Mouse (Mus musculus) ovary, postnatal 10 days (tissue): Measurements from ENCODE around the gene Psmg4.

Source experiments
- DNase-seq: peaks from one replicate; pipeline ENCODE4 v3.0.0; 2022; ENCODE audit warnings: low spot score

Psmg4 gene

DNA sequence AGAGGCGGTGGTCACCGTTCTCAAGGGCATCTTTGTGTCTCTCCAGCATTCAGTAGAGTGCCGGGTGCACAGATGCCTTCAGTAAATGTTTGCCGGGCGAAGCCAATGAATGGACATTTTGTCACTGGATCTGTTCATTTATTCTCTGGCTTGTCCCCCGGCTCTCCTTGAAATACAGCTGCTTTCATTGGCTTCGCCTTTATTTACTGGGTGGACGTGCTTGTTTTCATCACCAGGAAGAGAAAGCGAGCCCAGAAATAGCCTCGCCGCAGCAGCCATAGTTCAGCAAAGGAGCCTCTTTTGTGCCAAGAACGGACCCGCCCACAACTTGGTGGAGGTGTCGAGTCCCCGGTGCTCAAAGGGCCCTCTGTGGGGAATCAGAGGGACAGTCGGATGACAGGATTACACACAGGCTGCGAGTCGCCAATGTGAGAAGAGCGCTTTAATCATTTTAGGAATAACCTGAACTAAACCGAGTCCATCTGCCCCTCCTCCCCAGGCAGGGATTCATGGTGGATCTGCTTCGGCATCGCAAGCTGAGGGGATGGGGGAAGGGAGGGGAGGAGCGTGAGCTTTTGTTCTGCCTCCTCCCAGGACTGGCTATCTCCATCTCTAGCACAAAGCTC, 13.9 kb upstream of the Psmg4 start:
- DNase-seq = no peak

DNA sequence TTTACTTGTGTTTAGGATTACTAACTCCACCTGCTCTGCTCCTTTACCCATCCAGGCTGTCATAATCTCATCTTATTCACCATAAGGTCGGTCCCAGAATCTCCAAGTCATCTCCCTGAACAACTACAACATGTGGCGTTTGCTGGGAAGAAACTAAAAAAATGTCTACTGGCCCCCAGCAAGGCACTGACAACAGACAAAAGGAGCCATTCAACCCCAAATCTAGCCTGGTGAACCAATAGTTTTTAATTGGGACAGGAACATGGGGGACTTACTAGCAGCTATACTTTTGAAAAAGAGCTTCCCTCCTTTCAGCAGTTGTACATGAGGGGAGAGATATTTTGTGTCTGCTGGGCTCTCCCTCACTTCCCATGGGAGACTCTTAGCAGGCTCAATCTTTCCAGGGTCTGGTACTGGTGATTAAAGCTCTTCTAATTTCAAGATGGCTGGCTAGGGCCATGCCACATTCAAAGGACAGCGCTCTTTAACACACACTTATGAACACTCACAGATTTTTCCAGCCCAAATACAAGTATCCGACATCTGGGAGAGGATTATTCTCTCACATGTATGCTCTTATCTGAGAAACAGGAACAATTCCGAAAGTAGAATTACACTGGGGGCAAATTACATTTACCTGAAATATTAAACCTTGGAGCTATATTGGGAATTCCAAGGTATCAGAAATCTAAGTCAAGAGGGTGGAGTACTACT, 13.1 kb upstream of the Psmg4 start:
- no peak for DNase-seq

DNA sequence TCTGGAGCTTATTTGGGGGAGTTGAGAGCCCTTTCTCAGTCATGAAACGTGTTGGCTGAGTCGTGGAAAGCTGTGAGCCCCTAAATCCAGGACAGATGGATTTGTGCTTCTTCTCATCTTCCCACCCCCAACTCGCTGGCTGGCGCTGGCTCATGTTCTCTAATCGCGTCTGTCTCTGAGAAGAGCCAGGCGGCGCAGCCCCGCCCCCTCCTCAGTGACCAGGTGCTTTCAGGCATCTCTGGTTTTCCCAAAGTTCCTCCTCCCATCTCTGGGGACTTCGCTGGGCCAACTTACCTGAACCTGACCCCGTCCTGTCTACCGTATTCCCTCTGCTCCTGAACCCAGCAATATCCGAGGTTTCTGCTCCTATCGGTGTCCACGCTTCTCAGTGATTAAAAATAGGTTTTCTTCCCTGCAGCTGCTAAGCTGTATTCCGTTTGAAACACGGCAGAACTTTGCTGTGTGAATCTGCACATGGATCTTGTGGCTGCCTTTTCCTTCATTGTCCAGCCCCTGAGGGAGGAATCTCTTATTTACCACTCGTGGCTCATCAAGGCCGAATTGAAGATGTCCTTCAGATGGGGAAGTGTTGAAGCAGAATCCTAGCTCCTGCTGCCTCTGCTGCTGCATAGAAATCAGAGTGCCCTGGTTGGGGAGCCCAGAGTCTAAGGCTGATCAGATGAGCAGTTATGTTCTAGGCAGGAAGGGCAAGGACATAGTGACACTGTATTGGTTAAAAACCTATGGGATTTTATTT, 12.3 kb upstream of the Psmg4 start:
- no peak for DNase-seq

DNA sequence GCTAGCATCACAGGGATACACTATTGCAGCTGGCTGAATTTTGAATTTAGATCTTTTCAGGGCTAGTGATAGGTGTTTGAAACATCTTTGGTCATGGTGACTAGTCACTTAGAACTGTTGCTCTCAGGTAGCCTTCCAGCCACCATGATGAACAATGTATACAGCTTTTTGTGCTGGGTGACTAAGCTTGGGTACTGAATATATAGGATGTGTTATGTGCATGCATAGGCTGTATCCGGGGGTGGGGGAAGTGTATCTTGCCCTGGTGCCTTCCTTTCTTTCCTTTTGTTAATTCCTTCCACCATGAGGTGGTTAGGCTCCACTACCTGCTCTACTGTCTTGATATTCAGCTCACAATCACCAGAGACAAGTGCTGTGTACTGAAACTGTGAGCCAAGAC, 11.3 kb upstream of the Psmg4 start:
- DNase-seq = no peak

DNA sequence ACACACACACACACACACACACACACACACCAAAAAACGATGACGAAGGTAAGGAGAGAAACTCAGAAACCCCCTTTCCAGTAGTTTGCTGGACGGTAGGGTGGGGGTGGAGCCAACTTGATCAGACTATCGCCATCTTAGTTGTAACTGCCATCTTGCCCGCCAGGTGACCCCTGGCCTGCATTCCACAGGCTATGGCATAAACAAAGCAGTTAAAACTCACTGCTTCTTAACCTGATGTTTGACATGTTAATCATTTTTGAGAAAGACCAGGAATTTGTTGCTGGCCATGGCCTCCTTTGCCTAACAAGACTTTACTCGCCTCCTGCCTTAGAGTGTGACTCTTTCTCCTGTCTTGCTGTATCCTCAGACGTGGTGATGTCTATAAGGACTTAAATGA, 10.1 kb upstream of the Psmg4 start:
- no peak for DNase-seq

DNA sequence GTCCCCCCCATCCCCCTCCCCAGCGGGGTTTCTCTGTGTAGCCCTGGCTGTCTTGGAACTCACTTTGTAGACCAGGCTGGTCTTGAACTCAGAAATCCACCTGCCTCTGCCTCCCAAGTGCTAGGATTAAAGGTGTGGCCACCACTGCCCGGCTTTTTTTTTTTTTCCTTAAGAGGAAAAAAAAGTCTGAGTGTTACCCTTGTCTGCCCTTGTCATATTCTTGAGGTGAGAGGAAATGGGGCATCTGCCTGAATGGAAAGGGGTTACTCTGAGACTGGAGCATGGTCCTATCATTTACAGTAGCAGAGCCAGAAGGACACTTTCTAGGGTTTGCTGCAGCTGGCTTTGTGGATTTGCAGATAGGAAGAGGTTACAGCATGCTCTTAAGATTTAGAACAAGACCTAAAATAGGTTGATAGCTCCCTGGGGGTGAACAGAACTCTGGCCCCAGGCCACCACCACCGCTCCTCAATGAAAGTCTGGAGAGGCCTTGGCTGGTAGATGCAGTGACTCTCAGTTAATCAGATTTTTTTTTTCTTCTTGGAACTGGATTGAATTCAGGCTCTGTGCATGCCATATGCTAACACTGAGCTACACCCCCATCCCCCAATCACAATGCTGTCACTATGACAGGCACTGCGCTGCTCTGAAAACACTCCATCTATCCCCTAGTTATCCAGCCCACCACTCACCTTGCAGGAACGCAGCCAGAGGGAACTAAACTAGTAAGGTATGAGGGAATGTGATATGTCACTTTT, 9.3 kb upstream of the Psmg4 start:
- no peak for DNase-seq

DNA sequence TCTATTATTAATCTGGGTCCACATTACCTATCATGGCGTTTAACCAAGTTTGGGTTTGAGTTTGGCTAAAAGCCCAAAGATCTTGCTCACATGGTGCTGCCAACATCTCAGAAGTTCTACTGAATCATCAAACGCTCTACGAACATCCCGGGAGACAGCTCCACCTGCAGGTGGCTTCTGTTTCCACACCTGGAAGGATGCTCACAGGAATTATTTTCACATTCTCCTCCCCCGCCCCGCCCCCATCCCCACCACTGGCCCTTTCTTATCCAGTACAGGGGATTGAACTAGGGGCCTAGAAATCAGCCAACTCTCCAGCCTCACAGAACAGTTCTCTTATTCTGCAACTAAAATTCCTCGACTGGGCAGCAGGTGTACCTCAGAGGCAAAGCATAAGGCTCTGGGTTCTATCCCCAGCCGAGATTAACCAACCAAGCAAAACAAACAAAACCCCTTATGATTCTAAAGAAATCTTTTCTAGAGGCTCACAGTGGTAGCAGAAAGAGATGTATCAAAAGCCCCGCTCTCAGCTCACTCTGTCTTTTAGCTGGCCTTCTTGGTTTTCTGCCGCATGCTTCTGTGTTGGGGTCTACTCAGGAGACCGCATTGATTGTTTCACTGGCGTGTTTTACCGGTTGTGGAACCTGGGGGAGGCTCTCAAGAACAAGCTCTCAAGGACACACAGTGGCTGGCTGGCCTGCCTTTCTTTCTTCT, 8.4 kb upstream of the Psmg4 start:
- DNase-seq = no peak

DNA sequence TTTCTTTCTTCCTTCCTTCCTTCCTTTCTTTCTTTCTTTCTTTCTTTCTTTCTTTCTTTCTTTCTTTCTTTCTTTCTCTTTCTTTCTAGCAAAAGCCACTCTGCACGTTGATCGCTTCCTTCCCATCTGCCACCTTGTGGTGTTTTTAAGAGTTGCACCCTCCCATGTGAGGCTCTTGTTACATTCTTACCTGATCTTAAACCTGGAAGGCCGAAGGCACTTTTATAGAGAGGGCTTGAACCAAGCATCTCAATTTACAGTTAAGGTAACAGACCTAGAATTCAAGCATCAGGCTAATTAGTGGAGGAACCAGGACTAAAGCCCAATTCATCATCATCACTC, 7.9 kb upstream of the Psmg4 start:
- no peak for DNase-seq

DNA sequence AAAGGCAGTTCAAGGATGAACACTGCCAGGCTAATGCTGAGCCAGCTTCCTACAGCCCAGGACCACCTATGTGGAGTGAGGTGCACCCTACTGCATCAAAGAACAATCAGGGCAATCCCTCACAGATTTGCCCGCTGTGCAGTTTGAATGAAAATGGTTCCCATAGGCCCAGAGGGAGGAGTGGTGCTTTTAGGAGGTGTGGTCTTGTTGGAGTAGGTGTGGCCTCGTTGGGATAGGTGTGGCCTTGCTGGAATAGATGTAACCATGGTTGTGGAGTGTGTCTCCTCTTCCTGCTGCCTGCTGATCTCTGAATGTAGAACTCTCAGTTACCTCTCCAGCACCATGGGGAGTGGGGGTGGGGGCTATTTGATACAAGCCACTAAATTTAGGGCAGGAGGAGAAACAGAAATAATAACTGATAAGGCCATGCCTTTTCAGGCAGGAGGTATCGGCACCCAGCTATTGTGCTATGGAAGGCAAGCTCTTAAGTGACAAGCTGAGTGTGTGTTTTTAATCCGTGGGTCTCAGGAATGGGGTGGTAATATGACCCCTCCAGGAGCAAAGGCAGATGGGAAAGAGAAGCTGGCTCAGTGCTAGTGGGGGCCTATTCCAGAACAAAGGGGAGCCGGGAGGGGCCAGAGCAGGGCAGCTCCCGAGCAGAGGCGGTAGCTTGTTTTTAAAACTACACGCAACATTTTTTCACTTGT, 6.5 kb upstream of the Psmg4 start:
- DNase-seq = no peak

DNA sequence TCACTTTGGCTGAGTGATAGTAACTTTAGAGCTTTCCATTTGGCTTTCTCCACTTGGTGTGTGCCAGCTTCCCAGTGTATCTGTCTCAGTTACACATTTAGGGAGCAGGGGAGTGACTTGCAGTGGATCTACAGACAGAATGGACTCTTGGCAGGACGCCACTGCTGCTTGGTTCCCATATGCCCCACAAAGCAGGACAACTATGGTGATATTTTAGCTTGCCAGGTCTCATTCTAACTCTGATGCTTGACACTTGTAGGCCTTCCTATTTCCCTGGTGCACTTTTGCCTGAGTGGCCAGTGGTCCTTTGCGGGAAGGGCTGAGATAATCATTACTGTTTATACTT, 6.0 kb upstream of the Psmg4 start:
- no peak for DNase-seq

DNA sequence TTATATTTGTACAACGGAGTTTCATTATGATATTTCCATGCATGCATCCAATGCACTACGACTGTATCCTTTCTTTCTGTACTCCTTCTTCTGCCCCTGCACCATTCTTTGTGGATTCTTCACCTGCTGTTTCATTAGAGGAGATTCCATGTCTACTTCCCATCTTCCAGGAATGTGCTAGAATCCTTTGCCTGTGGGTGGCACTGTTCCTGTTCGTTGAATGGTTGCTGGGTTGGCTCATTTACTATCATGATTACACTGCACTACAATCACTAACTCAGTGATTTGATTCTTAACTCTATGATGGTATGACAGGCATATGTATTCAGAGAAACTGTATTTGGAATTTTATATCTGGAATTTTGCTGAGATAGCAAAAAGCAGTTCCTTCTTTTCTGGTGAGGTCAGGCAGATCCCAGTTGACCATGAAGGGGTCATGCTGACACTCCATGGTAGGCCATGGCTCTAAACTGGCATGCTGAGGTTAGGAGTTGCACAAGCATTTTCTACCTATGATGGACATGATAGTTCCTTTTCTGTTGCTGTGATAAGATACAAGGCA, 5.1 kb upstream of the Psmg4 start:
- no peak for DNase-seq

DNA sequence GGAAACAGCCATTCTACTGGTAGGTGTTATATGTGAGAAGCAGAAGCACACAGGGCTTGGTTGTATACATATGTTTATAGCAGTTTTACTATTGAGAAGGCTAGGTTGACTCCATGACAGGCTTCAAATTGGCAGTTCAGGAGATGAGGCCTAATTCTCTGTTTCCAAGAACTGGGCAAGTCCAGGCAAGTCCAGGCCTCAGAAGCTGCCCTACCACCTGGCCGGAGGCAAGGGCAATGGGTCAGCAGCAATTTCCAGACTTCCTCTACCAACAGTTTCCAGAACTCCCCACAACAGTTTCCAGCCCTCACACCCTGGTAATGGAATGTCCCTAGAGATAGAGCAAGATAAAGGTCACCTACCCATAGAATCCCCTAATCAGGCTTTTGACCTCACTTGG, 2.8 kb upstream of the Psmg4 start:
- no peak for DNase-seq

DNA sequence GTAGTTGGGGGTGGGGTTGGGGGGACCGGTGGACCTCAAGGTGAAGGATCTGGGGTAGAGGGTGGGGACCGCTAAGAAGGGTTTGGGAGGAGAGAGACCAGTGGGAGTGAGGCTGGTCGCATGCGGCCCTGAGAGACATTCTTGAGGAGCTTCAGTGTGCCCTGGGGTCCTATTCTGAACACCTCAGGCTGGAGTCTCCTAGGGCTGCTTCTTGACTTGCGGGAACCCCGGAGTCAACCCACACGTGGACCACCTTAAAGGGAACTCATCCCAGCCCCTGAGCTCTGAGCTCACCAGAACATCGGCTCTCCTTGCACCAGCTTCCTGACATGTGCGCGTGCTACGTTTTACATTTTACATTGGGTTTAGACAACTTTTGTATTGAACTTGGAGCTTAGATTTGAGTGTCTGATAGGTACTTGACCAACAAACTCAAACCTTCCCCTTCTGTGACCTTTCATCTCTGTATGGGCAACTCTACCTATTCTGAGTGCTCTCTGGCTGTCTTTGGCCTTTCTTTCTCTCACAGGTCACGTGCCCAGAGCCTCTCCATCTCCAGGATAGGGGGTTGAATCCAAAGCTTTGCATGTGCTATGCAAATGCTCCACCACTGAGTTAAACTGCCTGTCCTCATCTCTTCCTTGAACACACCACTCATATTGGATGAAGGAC, 676 bp downstream of the Psmg4 start:
- no peak for DNase-seq

DNA sequence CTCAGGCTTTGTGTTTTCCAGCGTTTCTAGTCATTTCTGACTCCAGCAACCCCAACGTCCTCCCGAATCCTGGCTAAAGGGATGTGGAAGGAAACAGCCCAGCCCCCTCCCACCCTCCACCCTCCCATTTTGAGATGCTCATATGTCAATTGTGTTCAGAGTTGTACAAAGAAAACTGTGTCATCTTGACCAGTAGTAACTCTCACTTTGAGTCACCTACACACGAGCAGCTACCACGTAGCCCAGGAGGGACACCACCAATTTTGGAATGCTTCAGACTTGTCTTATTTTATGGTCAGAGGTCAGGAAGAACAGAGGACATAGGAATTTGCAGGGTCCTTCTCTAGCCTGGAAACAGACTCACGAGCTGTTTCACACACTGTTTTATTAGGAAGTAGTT, 11.3 kb downstream of the Psmg4 start:
- no peak for DNase-seq

DNA sequence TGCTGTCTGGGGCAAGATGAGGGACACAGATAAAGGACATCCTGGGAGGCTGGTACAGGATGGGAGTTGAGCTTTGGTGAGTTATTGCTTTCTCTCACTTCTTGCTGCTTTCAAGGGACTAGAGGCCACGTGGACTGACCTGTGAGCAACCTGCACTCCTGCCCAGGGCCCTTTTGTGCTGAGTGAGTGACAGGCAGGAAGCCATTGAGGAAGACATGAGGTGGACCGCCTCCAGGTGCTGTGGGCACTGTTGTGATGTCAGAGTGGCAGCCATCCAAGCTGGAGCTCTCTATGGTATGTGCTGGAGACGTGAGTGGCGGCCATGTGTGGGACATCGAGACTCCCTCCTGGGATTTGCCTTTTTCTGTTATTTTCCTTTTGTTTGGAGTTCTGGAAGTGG, 18.9 kb downstream of the Psmg4 start:
- DNase-seq = no peak

DNA sequence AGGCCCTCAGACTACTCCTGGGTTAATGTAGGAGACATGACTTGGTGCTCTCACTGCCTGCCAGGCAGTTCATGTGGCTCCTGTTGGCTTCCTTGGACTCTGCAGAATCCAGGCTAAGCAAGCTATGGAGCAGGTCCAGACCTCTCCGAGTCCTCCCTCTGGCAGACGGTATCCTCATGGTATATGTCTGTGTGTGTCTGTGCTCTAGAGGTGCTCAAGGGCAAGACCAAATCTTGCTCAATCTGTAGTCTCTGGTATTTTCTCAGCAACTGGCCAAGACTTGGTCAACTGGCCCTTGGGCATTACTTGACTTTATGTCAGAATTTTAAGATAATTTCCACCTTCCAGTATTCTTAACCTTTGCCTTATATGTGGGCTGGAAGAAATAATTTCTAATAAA, 22.6 kb downstream of the Psmg4 start:
- DNase-seq = no peak

DNA sequence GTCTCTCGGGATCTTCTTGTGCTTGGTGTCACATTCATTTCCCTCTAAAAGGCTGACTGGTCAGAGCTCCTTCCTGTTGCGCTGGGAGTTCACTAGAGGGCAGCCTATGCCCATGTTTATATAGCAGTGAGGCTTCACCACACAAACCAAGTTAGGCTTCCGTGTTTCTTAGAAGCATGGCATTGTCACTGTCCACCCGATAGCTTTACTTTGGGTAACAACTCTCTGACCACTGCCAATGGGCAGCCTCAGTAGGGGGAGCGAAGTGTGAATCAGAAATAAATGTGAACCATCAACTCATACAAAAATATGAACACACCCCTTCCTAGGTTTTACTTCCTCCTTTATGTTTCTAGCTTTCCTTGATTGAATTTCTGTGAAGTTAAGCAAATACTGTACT, 24.8 kb downstream of the Psmg4 start:
- DNase-seq = no peak

DNA sequence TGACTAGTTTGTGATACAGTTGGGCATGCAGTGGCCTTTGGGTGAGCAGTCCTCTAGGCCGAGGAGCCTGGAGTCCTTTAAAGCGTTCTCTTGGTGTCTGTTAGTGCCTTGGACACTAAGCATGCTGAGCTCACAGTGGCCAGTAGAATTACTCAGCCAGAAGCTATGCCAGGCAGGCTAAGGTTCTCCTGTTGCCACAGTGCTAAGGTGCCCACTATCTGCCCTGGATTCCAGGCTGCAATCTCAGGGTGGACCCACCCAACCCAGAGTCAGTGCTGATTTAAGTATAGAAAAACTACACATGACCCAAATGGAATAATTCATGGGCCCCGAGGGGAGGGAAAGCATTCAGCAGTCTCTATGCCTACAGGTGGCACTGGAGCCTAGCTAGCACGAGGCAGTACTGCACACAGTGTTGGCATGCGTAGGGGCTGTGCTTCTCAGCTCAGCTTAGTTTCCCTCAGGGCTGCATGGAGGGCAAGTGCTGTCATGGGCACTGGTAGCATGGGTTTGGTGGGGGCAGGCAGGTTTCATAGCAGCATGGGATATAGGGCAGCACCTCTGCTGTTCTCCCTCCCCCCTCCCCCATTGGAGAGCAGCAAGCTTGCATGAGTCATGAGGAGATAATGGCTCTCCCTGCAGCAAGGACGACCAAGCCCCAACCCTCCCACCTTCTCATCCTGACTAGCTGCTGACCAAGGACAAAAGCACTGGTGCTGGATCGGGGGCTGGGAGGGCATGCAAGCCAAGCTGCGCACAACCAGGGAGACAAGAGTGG, 29.8 kb downstream of the Psmg4 start:
- no peak for DNase-seq

DNA sequence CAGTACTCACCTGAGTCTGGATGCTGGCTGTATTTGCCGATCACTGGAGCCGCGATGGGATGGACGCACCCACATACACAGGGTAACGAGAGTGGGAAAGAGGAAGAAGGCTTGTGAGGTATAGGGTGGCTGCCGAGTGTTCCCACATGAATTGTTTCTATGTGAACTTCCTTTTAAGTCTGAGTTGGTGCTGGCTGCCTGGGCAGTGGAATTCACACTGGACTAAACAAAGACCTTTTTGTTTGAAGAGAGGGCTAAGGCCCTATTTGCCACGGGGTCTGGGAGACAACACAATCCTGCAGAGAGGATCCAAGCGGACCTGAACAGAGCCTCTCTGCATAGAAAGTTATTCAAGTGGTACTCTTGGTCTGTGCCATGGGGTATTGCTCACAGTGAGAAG, 30.6 kb downstream of the Psmg4 start:
- DNase-seq = no peak

DNA sequence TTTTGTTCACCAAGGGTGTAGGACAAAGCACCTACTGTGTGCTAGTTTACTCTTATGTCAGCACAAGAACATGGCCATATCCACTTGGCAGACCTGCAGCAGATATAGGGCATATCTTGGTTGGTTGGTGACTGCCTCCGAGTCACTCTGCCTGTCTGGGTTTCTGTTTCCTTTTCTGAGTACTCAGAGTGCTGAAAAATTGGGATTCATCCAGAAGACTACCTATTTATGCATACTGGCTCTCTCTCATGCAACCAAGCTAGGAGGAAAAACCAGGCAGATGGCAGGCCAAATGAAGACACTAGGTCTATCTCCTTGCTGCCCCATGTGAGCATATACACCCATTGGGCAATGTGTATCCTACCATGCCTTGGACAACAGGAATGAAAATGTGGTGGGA, 32.9 kb downstream of the Psmg4 start:
- no peak for DNase-seq
